Mouse (Mus musculus) megakaryocyte-erythroid progenitor cell, adult 5-6 weeks (primary cell): ENCODE measurements around the gene Tmem129. TPM values are rescaled to one million over a fixed set of nuclear protein-coding genes. Genes with fewer than 3 reads are reported as not detected.

Source experiments
- ATAC-seq: replicated peaks from 2 replicates; pipeline ENCODE4 v1.8.0; 2016; ENCODE audit warnings: mild to moderate bottlenecking, inconsistent platforms; ENCODE audit not compliant: severe bottlenecking, poor library complexity, low FRiP score, low TSS enrichment
- total RNA-seq, 2 experiments: library from RNA; stranded (forward) in 1 of 2; stranded (reverse) in 1 of 2; fragments of 200-1000, 215-1000 nt in 1 of 2; fragments of >200 nt in 1 of 2; fragmentation: Nextera tagmentation in 1 of 2; gene quantifications; 2 replicates each; pipeline ENCODE4 v1.2.3; 2014 to 2017

Gene Tmem129
- total RNA-seq, 2 experiments from 2014 or later = 30.5 to 34.4 TPM

- peak; percentile 89 for ATAC-seq
Observed at GRCm38 (mm10) chr5:33651921-33652782, 6.1 kb downstream of the Tmem129 start, which contains the start of gene Slbp. Gene Slbp, minus strand, starts transcription at chr5:33652574.

GRCm38 (mm10) chr5:33651541-33651920 lies 6.7 kb downstream of the Tmem129 start:
- ATAC-seq = no peak

DNA sequence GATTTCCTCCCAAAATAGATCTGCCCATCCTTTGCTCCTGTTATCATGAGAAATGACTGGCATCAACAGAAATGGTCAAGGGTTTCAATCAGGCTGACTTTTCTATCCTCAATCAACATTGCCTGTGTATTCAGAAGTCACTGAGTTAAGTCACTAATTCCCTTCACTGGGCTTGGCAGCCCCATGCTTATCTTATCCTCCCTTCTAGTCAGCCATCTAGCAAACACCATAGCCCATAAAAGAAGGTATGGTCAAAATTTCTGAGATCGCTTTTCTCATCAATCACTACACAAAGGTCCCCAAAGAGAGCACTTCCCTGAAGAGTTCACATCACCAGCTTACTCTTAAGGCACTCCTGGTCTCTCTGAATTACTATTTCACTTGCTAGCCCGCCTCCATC lies 7.2 kb downstream of the Tmem129 start:
- no peak for ATAC-seq

DNA sequence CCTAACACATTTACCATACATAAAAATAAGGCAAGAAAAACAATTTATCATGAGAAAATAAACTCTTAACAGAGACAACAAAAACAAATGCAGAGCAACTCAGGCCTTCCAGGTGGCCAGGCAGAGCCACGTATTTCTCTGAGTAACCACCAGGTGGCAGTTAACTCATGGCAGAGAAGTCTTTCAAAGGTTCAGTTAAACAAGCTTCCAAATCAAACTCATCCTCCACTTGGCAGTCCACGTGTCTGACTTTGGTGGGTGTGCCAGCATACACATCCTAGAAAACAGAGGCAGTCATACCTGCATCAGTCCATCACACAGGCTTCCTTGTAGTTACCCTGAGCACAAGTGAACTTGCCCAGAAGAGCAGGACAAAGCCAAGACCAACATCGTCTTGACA lies 17.6 kb downstream of the Tmem129 start:
- peak; percentile 69 for ATAC-seq

DNA sequence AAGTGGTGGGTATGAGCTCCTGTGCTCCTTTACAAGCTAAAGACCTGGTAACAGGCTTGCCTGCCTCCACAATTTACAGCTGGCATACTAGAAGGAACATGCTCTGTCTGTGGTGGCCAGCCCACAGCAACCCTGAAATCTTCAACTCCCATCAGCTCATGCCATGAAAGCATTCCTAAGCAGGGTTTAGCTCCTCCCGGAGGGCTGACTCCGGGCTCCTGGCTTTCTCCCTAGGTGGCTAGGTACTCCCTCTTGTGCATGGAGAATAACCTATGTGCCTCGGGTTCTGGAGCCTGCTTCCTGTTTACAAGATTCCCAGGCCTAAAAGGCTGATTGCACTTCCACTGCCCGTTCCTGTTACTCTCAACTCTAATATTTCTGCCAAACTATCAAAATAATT lies 19.4 kb downstream of the Tmem129 start:
- no peak for ATAC-seq

- ATAC-seq = no peak
Observed at GRCm38 (mm10) chr5:33637606-33638350, 20.4 kb downstream of the Tmem129 start.

- ATAC-seq = peak; percentile 46
Observed at GRCm38 (mm10) chr5:33635361-33635760, 22.9 kb downstream of the Tmem129 start.

GRCm38 (mm10) chr5:33632526-33632925 lies 25.7 kb downstream of the Tmem129 start:
- ATAC-seq = no peak

- ATAC-seq = peak; percentile 27; the same call in 1 of the 2 replicates
Observed at GRCm38 (mm10) chr5:33630615-33631014, 27.6 kb downstream of the Tmem129 start.

DNA sequence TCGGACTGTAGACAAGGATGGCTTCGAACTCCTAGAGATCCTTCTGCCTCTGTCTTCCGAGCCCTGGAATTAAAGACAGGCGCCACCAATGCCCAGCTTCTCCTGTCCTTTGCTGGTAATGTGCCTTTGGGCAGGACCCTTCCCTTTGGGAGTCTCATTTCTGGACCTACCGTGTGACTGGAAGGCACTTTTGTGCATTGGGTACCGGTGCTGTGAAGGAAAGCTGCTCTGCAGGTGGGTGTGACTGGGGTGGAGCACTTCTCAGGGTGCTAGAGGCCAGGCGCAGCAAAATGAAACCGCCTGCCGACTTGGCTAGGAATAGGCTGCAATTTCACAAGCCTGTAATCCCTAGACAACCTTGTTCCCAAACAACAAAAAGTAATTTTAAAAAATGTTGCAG lies 28.2 kb downstream of the Tmem129 start:
- peak; percentile 58 for ATAC-seq

DNA sequence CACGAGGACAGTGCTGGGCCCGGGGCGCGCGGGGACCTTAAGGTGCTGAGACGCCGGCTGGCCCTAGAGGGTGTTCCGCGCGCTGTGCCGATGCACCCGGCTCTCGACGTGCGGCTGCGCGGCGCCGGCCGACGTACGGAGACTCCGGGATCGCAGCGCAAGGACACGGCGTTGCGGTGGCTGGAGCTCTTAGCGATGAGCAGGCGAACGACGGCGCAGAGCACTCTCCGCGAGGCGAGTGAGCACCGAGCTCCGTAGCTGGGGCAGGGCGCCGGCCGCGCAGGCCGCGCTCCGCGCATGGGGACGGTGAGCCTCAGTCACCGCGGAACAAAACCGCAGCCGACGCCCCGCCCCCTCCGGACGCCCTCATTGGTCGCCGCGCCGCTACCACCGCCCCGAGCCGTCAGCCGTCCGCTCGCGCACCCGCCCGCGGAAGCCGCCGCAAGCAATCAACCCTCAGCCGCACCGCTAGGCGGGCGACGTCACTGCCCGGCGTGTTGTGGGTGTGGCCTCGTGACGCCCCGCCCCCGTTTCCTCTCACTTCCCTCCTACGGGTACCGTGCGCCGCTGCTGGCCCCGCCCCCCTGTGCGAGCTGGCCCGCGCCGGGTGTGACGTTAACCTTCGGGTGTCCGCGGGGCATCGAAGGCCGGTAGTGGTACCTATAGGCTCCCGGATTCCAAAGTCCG lies 28.8 kb downstream of the Tmem129 start, which contains the start of the genes Fam53a and Gm9903:
Fam53a (minus strand) TSS at position 335 of the 687 bp plus-strand sequence.
Gm9903 (plus strand) TSS at position 625 of the 687 bp plus-strand sequence.
- peak; percentile 83 for ATAC-seq

- ATAC-seq = peak; percentile 23
Observed at GRCm38 (mm10) chr5:33628820-33629300, 29.4 kb downstream of the Tmem129 start.

DNA sequence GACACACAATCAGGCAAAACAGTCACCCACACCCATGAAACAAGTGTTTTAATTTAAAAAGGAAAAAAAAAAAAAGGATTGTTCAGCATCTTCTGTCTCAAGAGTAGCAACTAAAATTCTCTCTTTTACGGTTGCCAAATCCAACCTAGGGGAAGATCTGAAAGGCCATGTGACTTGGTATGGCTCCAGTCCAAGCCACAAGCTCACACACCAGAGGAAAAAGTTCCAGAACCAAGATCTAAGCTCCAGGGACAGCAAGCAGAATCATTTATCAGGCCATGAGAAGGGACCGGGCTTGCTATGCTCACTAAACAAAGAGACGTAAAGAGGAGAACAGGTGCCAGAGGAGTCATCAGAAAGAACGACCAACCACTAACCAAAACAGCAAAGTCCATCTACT lies 30.2 kb downstream of the Tmem129 start:
- ATAC-seq = no peak

DNA sequence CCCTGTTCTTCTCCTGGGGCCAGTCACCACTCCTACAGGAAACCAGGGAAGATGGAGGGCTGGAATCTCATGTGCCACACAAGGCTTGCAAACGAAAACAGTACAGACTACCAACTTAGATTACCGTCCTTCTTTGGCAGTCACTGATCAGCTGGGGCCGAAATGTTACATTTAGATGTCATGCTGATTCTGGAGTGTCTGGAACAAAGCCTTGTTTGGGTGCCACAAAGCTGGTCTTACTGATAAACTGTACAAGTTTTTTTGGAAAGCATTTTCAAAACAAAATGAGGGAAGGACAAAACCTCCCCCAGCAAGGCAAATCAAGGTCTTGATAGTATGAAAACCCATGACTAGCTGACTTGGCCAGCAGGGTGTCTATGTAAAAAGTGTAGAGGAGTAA lies 34.5 kb downstream of the Tmem129 start:
- 0 out of 2 replicates have a peak, but pooled peaks have one; percentile 17 for ATAC-seq

DNA sequence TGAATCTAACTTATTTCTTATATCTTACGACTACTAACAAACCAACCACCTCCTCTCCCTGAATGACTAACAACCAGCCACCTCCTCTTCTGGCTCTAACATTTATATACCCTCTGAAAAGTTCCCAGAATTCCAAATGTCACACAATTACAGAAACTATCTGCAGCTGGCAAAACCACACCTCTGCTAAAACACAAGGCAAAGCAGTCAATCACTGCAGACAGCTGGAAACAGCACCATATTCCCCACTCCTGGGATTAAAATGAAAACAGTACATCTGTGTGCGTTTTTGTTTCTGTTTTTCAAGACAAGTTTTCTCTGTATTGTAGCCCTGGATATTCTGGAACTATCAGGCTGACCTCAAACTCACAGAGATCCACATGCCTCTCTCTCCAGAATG lies 35.5 kb downstream of the Tmem129 start:
- no peak for ATAC-seq

DNA sequence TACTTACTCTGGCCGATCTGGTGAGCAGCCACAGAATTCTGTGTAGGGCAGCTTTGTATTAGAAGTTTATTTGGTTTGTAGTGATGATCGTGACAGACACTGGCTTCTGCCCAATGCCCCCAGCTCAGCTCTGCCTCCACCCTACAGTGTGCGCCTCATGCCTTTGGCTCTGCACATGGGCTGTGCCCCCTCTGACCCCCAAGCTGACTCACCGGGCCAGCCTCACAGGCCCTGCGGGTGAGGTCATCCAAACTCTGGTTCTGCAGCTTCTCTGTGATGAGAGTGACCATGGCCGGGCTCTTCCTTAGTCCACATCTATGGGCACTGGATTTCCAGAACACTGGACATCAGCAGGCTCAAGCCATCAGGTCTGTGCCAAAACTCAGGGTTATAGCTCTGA lies 43.8 kb downstream of the Tmem129 start:
- ATAC-seq = no peak

- no peak for ATAC-seq
Observed at GRCm38 (mm10) chr5:33611795-33612194, 46.4 kb downstream of the Tmem129 start.

GRCm38 (mm10) chr5:33609226-33609625 lies 49.0 kb downstream of the Tmem129 start:
- ATAC-seq = no peak

DNA sequence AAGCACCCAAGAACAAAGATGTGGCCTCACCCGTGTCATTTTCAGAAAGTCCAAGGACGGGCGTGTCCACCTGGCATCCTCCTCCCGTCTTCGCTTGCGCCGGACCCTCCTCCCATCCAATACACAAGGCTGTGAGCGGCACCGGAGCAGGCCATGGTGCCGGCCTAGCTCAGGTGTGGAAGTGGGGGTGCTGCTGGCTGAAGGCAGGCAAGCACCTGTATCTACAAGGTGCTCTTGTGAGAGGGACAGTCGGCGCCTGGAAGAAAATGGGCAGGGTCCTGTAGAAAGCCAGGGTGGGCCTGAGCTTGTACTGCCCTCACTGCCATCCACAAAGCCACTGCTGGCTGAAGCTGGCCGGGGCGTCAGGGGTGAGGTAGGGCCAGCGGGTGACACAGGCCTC lies 50.8 kb downstream of the Tmem129 start:
- ATAC-seq = no peak

DNA sequence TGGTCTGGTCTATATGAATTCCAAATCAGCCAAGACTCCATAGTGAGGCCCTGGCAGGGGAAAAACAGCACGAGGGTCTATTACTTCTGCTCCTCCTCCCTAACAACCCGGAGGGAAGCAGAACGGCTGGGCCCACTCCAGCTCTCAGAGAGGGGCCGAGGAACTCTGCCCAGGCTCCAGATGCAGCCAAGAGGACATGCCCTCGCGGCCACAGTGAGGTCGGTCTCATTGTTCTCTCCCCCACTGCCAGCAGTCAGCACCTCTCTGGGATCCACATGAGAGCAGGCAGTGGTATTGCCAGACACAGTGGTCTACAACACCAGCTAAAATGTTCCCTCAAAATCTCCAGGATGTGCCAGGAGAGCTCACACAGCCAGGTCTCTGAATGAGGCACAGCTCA lies 51.6 kb downstream of the Tmem129 start:
- ATAC-seq = no peak
